Comparison of ENCODE assay signal across 12 mouse cellular contexts in genomic region chr1:151157963-151158856, GRCm38 (mm10). TPM values are rescaled to one million over a fixed set of nuclear protein-coding genes. Genes with fewer than 3 reads are reported as not detected.
DNase-seq lines count a peak whose midpoint lies in the region; ATAC-seq and TF ChIP-seq lines count a peak whose summit lies in the region.
"Had no signal": no experiment of that assay in that cellular context is flagged by ENCODE, and none has a peak within 500 bp of the region (broad histone marks: within the 10 kb centered on the region; RNA-seq: fewer than 3 reads in every experiment).

No protein-coding gene starts in this region.

- H3K27ac ChIP-seq in forebrain, embryonic 10.5 days, result no peak overlapping the region
- no peak overlapping the region; the same call in 1 of the 2 replicates for H3K27ac ChIP-seq in forebrain, embryonic 14.5 days (ENCODE audit: low read depth, low read length)
- peak overlapping the region; percentile 99 for H3K27ac ChIP-seq in kidney, adult 2 months (ENCODE audit: insufficient read depth, low read depth, low read length)
- no peak overlapping the region for H3K27ac ChIP-seq in midbrain, embryonic 15.5 days
- no peak overlapping the region for H3K27ac ChIP-seq in cerebellum, adult 2 months (ENCODE audit: insufficient read depth, low read length)
- H3K27ac ChIP-seq: lung, embryonic 15.5 days had no signal

- peaks cover 6% of the 10 kb centered on the region; the same call in 1 of the 2 replicates for H3K27me3 ChIP-seq in forebrain, embryonic 10.5 days (ENCODE audit: poor library complexity, severe bottlenecking)
- H3K27me3 ChIP-seq in forebrain, embryonic 14.5 days (replicated peaks; ENCODE audit: control insufficient read depth, insufficient read depth, low read length), result no peaks in the 10 kb centered on the region
- H3K27me3 ChIP-seq in kidney, adult 2 months (replicated peaks; ENCODE audit: control insufficient read depth, insufficient read depth, low read length), result no peaks in the 10 kb centered on the region
- H3K27me3 ChIP-seq in midbrain, embryonic 15.5 days (replicated peaks), result no peaks in the 10 kb centered on the region
- H3K27me3 ChIP-seq in cerebellum, adult 2 months (ENCODE audit: control insufficient read depth, insufficient read depth, low read length), result no peaks in the 10 kb centered on the region
- H3K27me3 ChIP-seq: lung, embryonic 15.5 days had no signal

- ATAC-seq in forebrain, embryonic 14.5 days, result peak; percentile 92
- peak; percentile 82 for ATAC-seq in midbrain, embryonic 15.5 days (replicated peaks)

- H3K4me1 ChIP-seq in forebrain, embryonic 10.5 days, result peaks cover 25% of the 10 kb centered on the region
- H3K4me1 ChIP-seq in forebrain, embryonic 14.5 days (ENCODE audit: control insufficient read depth, insufficient read depth, low read length), result peaks cover 10% of the 10 kb centered on the region; the same call in 1 of the 2 replicates
- H3K4me1 ChIP-seq in kidney, adult 2 months (ENCODE audit: control insufficient read depth, insufficient read depth, low read length), result peaks cover 24% of the 10 kb centered on the region; the same call in 1 of the 2 replicates
- H3K4me1 ChIP-seq in midbrain, embryonic 15.5 days, result peaks cover 6% of the 10 kb centered on the region; the same call in 1 of the 2 replicates
- no peaks in the 10 kb centered on the region for H3K4me1 ChIP-seq in cerebellum, adult 2 months (ENCODE audit: control insufficient read depth, insufficient read depth, low read length)
- H3K4me1 ChIP-seq: lung, embryonic 15.5 days had no signal

- no peaks in the 10 kb centered on the region for H3K36me3 ChIP-seq in forebrain, embryonic 10.5 days (replicated peaks)
- no peaks in the 10 kb centered on the region for H3K36me3 ChIP-seq in forebrain, embryonic 14.5 days (ENCODE audit: control insufficient read depth, insufficient read depth, low read length)
- no peaks in the 10 kb centered on the region for H3K36me3 ChIP-seq in kidney, adult 2 months (ENCODE audit: control insufficient read depth, insufficient read depth, low read length)
- H3K36me3 ChIP-seq in midbrain, embryonic 15.5 days (replicated peaks), result no peaks in the 10 kb centered on the region
- H3K36me3 ChIP-seq: lung, embryonic 15.5 days had no signal

- H3K9ac ChIP-seq in forebrain, embryonic 14.5 days (ENCODE audit: low read length), result no peak overlapping the region
- no peak overlapping the region for H3K9ac ChIP-seq in midbrain, embryonic 15.5 days
- H3K9ac ChIP-seq: lung, embryonic 15.5 days had no signal

- H3K4me3 ChIP-seq in forebrain, embryonic 10.5 days, result no peak overlapping the region
- H3K4me3 ChIP-seq in forebrain, embryonic 14.5 days (ENCODE audit: low read depth, low read length), result no peak overlapping the region
- no peak overlapping the region for H3K4me3 ChIP-seq in kidney, adult 2 months (ENCODE audit: insufficient read depth, low read depth, low read length)
- H3K4me3 ChIP-seq in midbrain, embryonic 15.5 days, result no peak overlapping the region
- H3K4me3 ChIP-seq in cerebellum, adult 2 months (replicated peaks; ENCODE audit: insufficient read depth, low read depth, low read length), result no peak overlapping the region
- H3K4me3 ChIP-seq: lung, embryonic 15.5 days had no signal

- DNase-seq in forebrain, embryonic 10.5 days (ENCODE audit: extremely low spot score, low spot score), result peak; percentile 29
- DNase-seq in forebrain, embryonic 14.5 days (ENCODE audit: low spot score), result peak; percentile 93
- DNase-seq in kidney, adult 2 months, result peak; percentile 94
- DNase-seq in MN1 (ENCODE audit: low spot score), result no peak
- DNase-seq in thymus, postnatal 14 days, result no peak
- no peak for DNase-seq in cerebellum, adult 2 months
- DNase-seq: adrenal gland, postnatal 25 days; cerebellum, adult 8-10 months had no signal

- 52% methylated on average over 9 of the region's 9 CpGs for WGBS in forebrain, embryonic 10.5 days
- 7% methylated on average over 9 of the region's 9 CpGs for WGBS in forebrain, embryonic 14.5 days
- WGBS in kidney, adult 2 months, result 24% methylated on average over 9 of the region's 9 CpGs
- WGBS in midbrain, embryonic 15.5 days, result 34% methylated on average over 9 of the region's 9 CpGs
- WGBS in cerebellum, adult 2 months, result 27% methylated on average over 9 of the region's 9 CpGs

- H3K9me3 ChIP-seq in forebrain, embryonic 10.5 days, result peaks cover 4% of the 10 kb centered on the region; the same call in 1 of the 2 replicates
- no peaks in the 10 kb centered on the region for H3K9me3 ChIP-seq in forebrain, embryonic 14.5 days (replicated peaks; ENCODE audit: control insufficient read depth, low read length)
- no peaks in the 10 kb centered on the region for H3K9me3 ChIP-seq in midbrain, embryonic 15.5 days
- H3K9me3 ChIP-seq: lung, embryonic 15.5 days had no signal

- H3K4me2 ChIP-seq in forebrain, embryonic 14.5 days (ENCODE audit: low read length), result 0 out of 2 replicates have a peak overlapping the region, but pooled peaks have one; percentile 3
- H3K4me2 ChIP-seq in midbrain, embryonic 15.5 days, result no peak overlapping the region
- H3K4me2 ChIP-seq: lung, embryonic 15.5 days had no signal

- TF ChIP-seq CTCF in kidney, adult 2 months (conservative IDR thresholded peaks at IDR 0.05; ENCODE audit: insufficient read depth, insufficient read length, low read depth, low read length), result no peak
- no peak for TF ChIP-seq CTCF in cerebellum, adult 2 months (IDR thresholded peaks at IDR 0.05; ENCODE audit: borderline replicate concordance, insufficient read depth, low read depth, low read length)

- TF ChIP-seq POLR2A in kidney, adult 2 months (IDR thresholded peaks at IDR 0.05; ENCODE audit: low read depth, low read length), result no peak
- no peak for TF ChIP-seq POLR2A in cerebellum, adult 2 months (IDR thresholded peaks at IDR 0.05; ENCODE audit: borderline replicate concordance, insufficient read depth, low read length)

RNA-seq across cellular contexts. Expression of gene Gm47985, which starts 24.1 kb away (rescaled TPM):
- polyA plus RNA-seq in forebrain, embryonic 10.5 days (2016; fragmentation: Nextera tagmentation; extraction: Ambion mirVana), result 0.27 and 0.41 TPM in 2 replicates
- polyA plus RNA-seq in forebrain, embryonic 14.5 days (2014; fragmentation: Nextera tagmentation; extraction: Ambion mirVana), result not detected in 2 replicates
- polyA plus RNA-seq in kidney, adult 2 months (2012; rRNA removed), result not detected in 2 replicates
- polyA plus RNA-seq in midbrain, embryonic 15.5 days (2015; fragmentation: Nextera tagmentation; extraction: Ambion mirVana), result not detected in 2 replicates
- polyA plus RNA-seq in cerebellum, adult 2 months (2012; rRNA removed), result not detected in 2 replicates
- polyA plus RNA-seq: lung, embryonic 15.5 days had no signal

RNA-seq across cellular contexts. Expression of gene Gm8947, which starts 34.0 kb away (rescaled TPM):
- 0.14 and 0.42 TPM in 2 replicates for polyA plus RNA-seq in forebrain, embryonic 10.5 days (2016; fragmentation: Nextera tagmentation; extraction: Ambion mirVana)
- polyA plus RNA-seq in forebrain, embryonic 14.5 days (2014; fragmentation: Nextera tagmentation; extraction: Ambion mirVana), result not detected in 2 replicates
- polyA plus RNA-seq in kidney, adult 2 months (2012; rRNA removed), result 0.31 and 0.54 TPM in 2 replicates
- polyA plus RNA-seq in midbrain, embryonic 15.5 days (2015; fragmentation: Nextera tagmentation; extraction: Ambion mirVana), result not detected in 2 replicates
- not detected in 2 replicates for polyA plus RNA-seq in cerebellum, adult 2 months (2012; rRNA removed)

RNA-seq across cellular contexts. Expression of gene Gm47995, which starts 40.0 kb away (rescaled TPM):
- polyA plus RNA-seq in forebrain, embryonic 10.5 days (2016; fragmentation: Nextera tagmentation; extraction: Ambion mirVana), result not detected in 2 replicates
- not detected in 2 replicates for polyA plus RNA-seq in forebrain, embryonic 14.5 days (2014; fragmentation: Nextera tagmentation; extraction: Ambion mirVana)
- polyA plus RNA-seq in kidney, adult 2 months (2012; rRNA removed), result not detected in 2 replicates
- not detected in 2 replicates for polyA plus RNA-seq in midbrain, embryonic 15.5 days (2015; fragmentation: Nextera tagmentation; extraction: Ambion mirVana)
- polyA plus RNA-seq in cerebellum, adult 2 months (2012; rRNA removed), result not detected in 2 replicates
- polyA plus RNA-seq: lung, embryonic 15.5 days had no signal

RNA-seq across cellular contexts. Expression of gene 3110040M04Rik, which starts 45.7 kb away (rescaled TPM):
- polyA plus RNA-seq in forebrain, embryonic 10.5 days (2016; fragmentation: Nextera tagmentation; extraction: Ambion mirVana), result not detected in 2 replicates
- not detected in 2 replicates for polyA plus RNA-seq in forebrain, embryonic 14.5 days (2014; fragmentation: Nextera tagmentation; extraction: Ambion mirVana)
- 0.13 and 0.19 TPM in 2 replicates for polyA plus RNA-seq in kidney, adult 2 months (2012; rRNA removed)
- polyA plus RNA-seq in midbrain, embryonic 15.5 days (2015; fragmentation: Nextera tagmentation; extraction: Ambion mirVana), result not detected in 2 replicates
- polyA plus RNA-seq in cerebellum, adult 2 months (2012; rRNA removed), result not detected in 2 replicates
- polyA plus RNA-seq: gonadal fat pad, adult 2 months; lung, embryonic 15.5 days; spleen, adult 2 months had no signal

RNA-seq across cellular contexts. Expression of gene Gm47996, which starts 51.7 kb away (rescaled TPM):
- not detected in 2 replicates for polyA plus RNA-seq in forebrain, embryonic 10.5 days (2016; fragmentation: Nextera tagmentation; extraction: Ambion mirVana)
- polyA plus RNA-seq in forebrain, embryonic 14.5 days (2014; fragmentation: Nextera tagmentation; extraction: Ambion mirVana), result not detected in 2 replicates
- not detected in 2 replicates for polyA plus RNA-seq in kidney, adult 2 months (2012; rRNA removed)
- polyA plus RNA-seq in midbrain, embryonic 15.5 days (2015; fragmentation: Nextera tagmentation; extraction: Ambion mirVana), result not detected in 2 replicates
- not detected in 2 replicates for polyA plus RNA-seq in cerebellum, adult 2 months (2012; rRNA removed)
- polyA plus RNA-seq: lung, embryonic 15.5 days had no signal

Comparison
In these comparisons a context has a peak if more than half of its experiments do, and no peak if none do; other contexts are left out.
1. DNase-seq: peak in forebrain, embryonic 10.5 days (single experiment), forebrain, embryonic 14.5 days (single experiment) and kidney, adult 2 months (single experiment); none in MN1 (single experiment), thymus, postnatal 14 days (single experiment) and cerebellum, adult 2 months (0 of 2).